Mouse (Mus musculus): ENCODE data around the gene Fgd1. TPM values are rescaled to one million over a fixed set of nuclear protein-coding genes. Genes with fewer than 3 reads are reported as not detected.

The Fgd1 gene
- polyA plus RNA-seq, 1 experiment from 2014 or later: 12.0 TPM

- WGBS: 71% methylated on average over 7 of the region's 7 CpGs
- H3K4me2 ChIP-seq: no peak overlapping the region
- no peaks in the 10 kb centered on the region for H3K9me3 ChIP-seq
- no peaks in the 10 kb centered on the region for H3K36me3 ChIP-seq (replicated peaks)
- 0 out of 2 replicates have a peak, but pooled peaks cover 4% of the 10 kb centered on the region for H3K27me3 ChIP-seq
- ATAC-seq (ENCODE audit: low FRiP score): no peak
- no peak overlapping the region for H3K4me3 ChIP-seq (replicated peaks)
- peaks cover 22% of the 10 kb centered on the region for H3K4me1 ChIP-seq
- H3K27ac ChIP-seq: no peak overlapping the region
- H3K9ac ChIP-seq: no peak overlapping the region
Observed at GRCm38 (mm10) chrX:151050337-151050736, 4.4 kb downstream of the Fgd1 start.

- Histone ChIP-seq H3K4me3 (replicated peaks) (no peak overlapping the region), H3K36me3 (replicated peaks) (no peaks in the 10 kb centered on the region), H3K4me1 (peaks cover 8% of the 10 kb centered on the region), H3K27me3 (peaks cover 4% of the 10 kb centered on the region; the same call in 1 of the 2 replicates), H3K9ac (no peak overlapping the region), H3K27ac (no peak overlapping the region), H3K9me3 (no peaks in the 10 kb centered on the region), H3K4me2 (no peak overlapping the region)
- 69% methylated on average over 5 of the region's 6 CpGs for WGBS
- no peak for ATAC-seq (ENCODE audit: low FRiP score)
Observed at GRCm38 (mm10) chrX:151054489-151054888, 8.5 kb downstream of the Fgd1 start.

GRCm38 (mm10) chrX:151055559-151055958 lies 9.6 kb downstream of the Fgd1 start:
- Histone ChIP-seq H3K27me3 (peaks cover 4% of the 10 kb centered on the region; the same call in 1 of the 2 replicates), H3K36me3 (replicated peaks) (no peaks in the 10 kb centered on the region), H3K27ac (no peak overlapping the region), H3K4me3 (replicated peaks) (no peak overlapping the region), H3K4me1 (no peaks in the 10 kb centered on the region), H3K9me3 (no peaks in the 10 kb centered on the region), H3K4me2 (no peak overlapping the region), H3K9ac (no peak overlapping the region)
- WGBS: 29% methylated on average over 1 of the region's 1 CpGs
- ATAC-seq (ENCODE audit: low FRiP score): no peak

GRCm38 (mm10) chrX:151059346-151059745 lies 13.4 kb downstream of the Fgd1 start:
- WGBS: 93% methylated on average over 1 of the region's 1 CpGs
- Histone ChIP-seq H3K4me3 (replicated peaks) (no peak overlapping the region), H3K27me3 (peaks cover 8% of the 10 kb centered on the region), H3K4me1 (no peaks in the 10 kb centered on the region), H3K9ac (no peak overlapping the region), H3K9me3 (no peaks in the 10 kb centered on the region), H3K27ac (no peak overlapping the region), H3K4me2 (no peak overlapping the region), H3K36me3 (replicated peaks) (no peaks in the 10 kb centered on the region)
- ATAC-seq (ENCODE audit: low FRiP score): no peak

GRCm38 (mm10) chrX:151061615-151062299 lies 15.8 kb downstream of the Fgd1 start:
- no peak overlapping the region for H3K9ac ChIP-seq
- no peaks in the 10 kb centered on the region for H3K9me3 ChIP-seq
- no peak overlapping the region for H3K4me2 ChIP-seq
- 89% methylated on average over 3 of the region's 3 CpGs for WGBS
- H3K4me1 ChIP-seq: no peaks in the 10 kb centered on the region
- H3K27me3 ChIP-seq: peaks cover 8% of the 10 kb centered on the region
- no peak overlapping the region for H3K4me3 ChIP-seq (replicated peaks)
- no peak for ATAC-seq (ENCODE audit: low FRiP score)
- no peak overlapping the region for H3K27ac ChIP-seq
- H3K36me3 ChIP-seq (replicated peaks): 0 out of 2 replicates have a peak, but pooled peaks cover 2% of the 10 kb centered on the region

- peaks cover 6% of the 10 kb centered on the region; the same call in 1 of the 2 replicates for H3K27me3 ChIP-seq
- 91% methylated on average over 7 of the region's 7 CpGs for WGBS
- ATAC-seq (ENCODE audit: low FRiP score): no peak
- no peaks in the 10 kb centered on the region for H3K4me1 ChIP-seq
- no peak overlapping the region for H3K27ac ChIP-seq
- H3K9ac ChIP-seq: no peak overlapping the region
- H3K9me3 ChIP-seq: no peaks in the 10 kb centered on the region
- no peak overlapping the region for H3K4me2 ChIP-seq
- H3K4me3 ChIP-seq (replicated peaks): no peak overlapping the region
- peaks cover 18% of the 10 kb centered on the region for H3K36me3 ChIP-seq (replicated peaks)
Observed at GRCm38 (mm10) chrX:151066071-151066666, 20.2 kb downstream of the Fgd1 start.

GRCm38 (mm10) chrX:151067876-151068275 lies 21.9 kb downstream of the Fgd1 start:
- no peak overlapping the region for H3K4me2 ChIP-seq
- H3K27me3 ChIP-seq: peaks cover 6% of the 10 kb centered on the region; the same call in 1 of the 2 replicates
- peaks cover 29% of the 10 kb centered on the region for H3K36me3 ChIP-seq (replicated peaks)
- no peak overlapping the region for H3K9ac ChIP-seq
- ATAC-seq (ENCODE audit: low FRiP score): no peak
- H3K4me1 ChIP-seq: no peaks in the 10 kb centered on the region
- H3K27ac ChIP-seq: no peak overlapping the region
- H3K9me3 ChIP-seq: no peaks in the 10 kb centered on the region
- WGBS: 98% methylated on average over 5 of the region's 5 CpGs
- no peak overlapping the region for H3K4me3 ChIP-seq (replicated peaks)

- Histone ChIP-seq H3K27me3 (no peaks in the 10 kb centered on the region), H3K9me3 (no peaks in the 10 kb centered on the region), H3K4me2 (no peak overlapping the region), H3K9ac (no peak overlapping the region), H3K4me1 (no peaks in the 10 kb centered on the region), H3K4me3 (replicated peaks) (no peak overlapping the region), H3K27ac (no peak overlapping the region), H3K36me3 (replicated peaks) (peaks cover 22% of the 10 kb centered on the region)
- 96% methylated on average over 5 of the region's 5 CpGs for WGBS
- no peak for ATAC-seq (ENCODE audit: low FRiP score)
Observed at GRCm38 (mm10) chrX:151076007-151076406, 30.1 kb downstream of the Fgd1 start.

- H3K27me3 ChIP-seq: no peaks in the 10 kb centered on the region
- no peaks in the 10 kb centered on the region for H3K4me1 ChIP-seq
- no peak for ATAC-seq (ENCODE audit: low FRiP score)
- H3K27ac ChIP-seq: no peak overlapping the region
- H3K36me3 ChIP-seq (replicated peaks): peaks cover 18% of the 10 kb centered on the region
- WGBS: 84% methylated on average over 4 of the region's 4 CpGs
- H3K4me2 ChIP-seq: no peak overlapping the region
- no peaks in the 10 kb centered on the region for H3K9me3 ChIP-seq
- H3K9ac ChIP-seq: no peak overlapping the region
- no peak overlapping the region for H3K4me3 ChIP-seq (replicated peaks)
Observed at GRCm38 (mm10) chrX:151076941-151077485, 31.1 kb downstream of the Fgd1 start.

- Histone ChIP-seq H3K27ac (no peak overlapping the region), H3K9ac (no peak overlapping the region), H3K4me3 (replicated peaks) (no peak overlapping the region), H3K4me1 (no peaks in the 10 kb centered on the region), H3K4me2 (no peak overlapping the region), H3K27me3 (peaks cover 10% of the 10 kb centered on the region; the same call in 1 of the 2 replicates), H3K36me3 (replicated peaks) (peaks cover 15% of the 10 kb centered on the region), H3K9me3 (no peaks in the 10 kb centered on the region)
- WGBS: 90% methylated on average over 2 of the region's 2 CpGs
- ATAC-seq (ENCODE audit: low FRiP score): no peak
Observed at GRCm38 (mm10) chrX:151085599-151085998, 39.6 kb downstream of the Fgd1 start.

GRCm38 (mm10) chrX:151087418-151087817 lies 41.5 kb downstream of the Fgd1 start:
- peaks cover 21% of the 10 kb centered on the region for H3K36me3 ChIP-seq (replicated peaks)
- no peaks in the 10 kb centered on the region for H3K9me3 ChIP-seq
- 88% methylated on average over 1 of the region's 1 CpGs for WGBS
- no peak overlapping the region for H3K4me2 ChIP-seq
- no peak overlapping the region for H3K9ac ChIP-seq
- H3K4me1 ChIP-seq: no peaks in the 10 kb centered on the region
- no peak overlapping the region for H3K4me3 ChIP-seq (replicated peaks)
- H3K27ac ChIP-seq: no peak overlapping the region
- ATAC-seq (ENCODE audit: low FRiP score): no peak
- peaks cover 16% of the 10 kb centered on the region; the same call in 1 of the 2 replicates for H3K27me3 ChIP-seq

- Histone ChIP-seq H3K36me3 (replicated peaks) (peaks cover under 1% of the 10 kb centered on the region; the same call in 1 of the 2 replicates), H3K9ac (peak within 1 kb of the TSS; percentile 61), H3K27me3 (0 out of 2 replicates have a peak, but pooled peaks cover 4% of the 10 kb centered on the region), H3K4me3 (replicated peaks) (peak within 1 kb of the TSS; percentile 60), H3K9me3 (no peaks in the 10 kb centered on the region), H3K4me1 (peaks cover 8% of the 10 kb centered on the region), H3K27ac (no peak within 1 kb of the TSS), H3K4me2 (peak within 1 kb of the TSS; percentile 58)
- ATAC-seq (ENCODE audit: low FRiP score): peak; percentile 94
- 28% methylated on average over 35 of the region's 35 CpGs for WGBS
Observed at GRCm38 (mm10) chrX:151096171-151097058, 50.5 kb downstream of the Fgd1 start, which contains the start of gene Tsr2. Tsr2 (minus strand) TSS chrX:151096543.

Data from forebrain, embryonic 12.5 days (tissue).